Mouse (Mus musculus) adrenal gland, postnatal 4 days (tissue): Measurements from ENCODE around the gene Zfp830. TPM values are rescaled to one million over a fixed set of nuclear protein-coding genes. Genes with fewer than 3 reads are reported as not detected.

Source experiments
- total RNA-seq, 2 experiments: library from RNA; stranded (reverse); gene quantifications; 2 replicates each; pipeline ENCODE4 v1.2.3; 2021

Gene Zfp830
- total RNA-seq, 2 experiments from 2014 or later = 22.2 to 22.6 TPM

Other genes starting within 250 kb of the Zfp830 start
- gene Cct6b, start within 50 bp of the Zfp830 start, total RNA-seq = 1 to 10 TPM in 1 of 2 experiments, under 1 TPM in 1; 0.53 to 1.0 TPM
- 10 to 100 TPM; 31.5 to 34.9 TPM for gene Lig3, start 16.8 kb downstream of the Zfp830 start, total RNA-seq
- 10 to 100 TPM; 10.6 to 12.0 TPM for gene Rffl, start 106.9 kb downstream of the Zfp830 start, total RNA-seq
- gene Rad51d, start 126.3 kb downstream of the Zfp830 start, total RNA-seq = 10 to 100 TPM; 16.4 to 16.8 TPM
- gene Fndc8, start 127.8 kb downstream of the Zfp830 start, total RNA-seq = under 1 TPM; 0.23 to 0.25 TPM
- 10 to 100 TPM; 30.7 to 33.4 TPM for gene Nle1, start 144.1 kb downstream of the Zfp830 start, total RNA-seq
- 10 to 100 TPM; 14.9 to 15.5 TPM for gene Unc45b, start 146.2 kb downstream of the Zfp830 start, total RNA-seq
- gene Slfn5, start 187.0 kb downstream of the Zfp830 start, total RNA-seq = 10 to 100 TPM; 25.0 to 25.4 TPM
- 10 to 100 TPM; 15.7 to 18.1 TPM for gene Slfn9, start 227.5 kb downstream of the Zfp830 start, total RNA-seq